Mouse (Mus musculus) T-cell, adult 66 days (primary cell): ENCODE results near the gene Hspa8. TPM values are rescaled to one million over a fixed set of nuclear protein-coding genes. Genes with fewer than 3 reads are reported as not detected.

Experiments
- total RNA-seq, 2 experiments: library from RNA; stranded (reverse); gene quantifications; 3 replicates in 1 of 2; 4 replicates in 1 of 2; pipeline ENCODE4 v1.2.4; 2023

Gene Hspa8
- 1,000 to 10,000 TPM; 1,747 to 1,918 TPM for total RNA-seq

GRCm38 (mm10) chr9:40800675-40801612 is at the start of gene Hspa8:
Gene Hspa8 (plus strand): TSS chr9:40800984.

Other genes with a start within 250 kb of the Hspa8 start
- not detected for gene Gm21915, start 130.4 kb upstream of the Hspa8 start, total RNA-seq
- under 1 TPM in 1 of 2 experiments, not detected in 1; 0.12 TPM for gene Clmp, start 115.0 kb upstream of the Hspa8 start, total RNA-seq
- not detected for gene Bsx, start 73.1 kb downstream of the Hspa8 start, total RNA-seq
- not detected for gene Jhy, start 163.1 kb downstream of the Hspa8 start, total RNA-seq
- 10 to 100 TPM; 15.6 to 17.1 TPM for gene Crtam, start 203.6 kb downstream of the Hspa8 start, total RNA-seq